Mouse (Mus musculus) gastrocnemius, postnatal 36 days (tissue): ENCODE results near the gene Nes. TPM values are rescaled to one million over a fixed set of nuclear protein-coding genes. Genes with fewer than 3 reads are reported as not detected.

ENCODE experiments used
- DNase-seq, 2 experiments: peaks; one replicate each; pipeline ENCODE4 v3.0.0; 2022
- intact Hi-C: fragments of 180-260 bp; cut with DNase I; formaldehyde crosslinking; loops from one replicate; pipeline ENCODE4 v1.15.1; 2025
- total RNA-seq, 2 experiments: library from RNA; stranded (reverse); gene quantifications; 2 replicates each; pipeline ENCODE4 v1.2.3; 2021

Nes gene
- total RNA-seq, 2 experiments from 2014 or later = 15.4 to 20.5 TPM

DNA sequence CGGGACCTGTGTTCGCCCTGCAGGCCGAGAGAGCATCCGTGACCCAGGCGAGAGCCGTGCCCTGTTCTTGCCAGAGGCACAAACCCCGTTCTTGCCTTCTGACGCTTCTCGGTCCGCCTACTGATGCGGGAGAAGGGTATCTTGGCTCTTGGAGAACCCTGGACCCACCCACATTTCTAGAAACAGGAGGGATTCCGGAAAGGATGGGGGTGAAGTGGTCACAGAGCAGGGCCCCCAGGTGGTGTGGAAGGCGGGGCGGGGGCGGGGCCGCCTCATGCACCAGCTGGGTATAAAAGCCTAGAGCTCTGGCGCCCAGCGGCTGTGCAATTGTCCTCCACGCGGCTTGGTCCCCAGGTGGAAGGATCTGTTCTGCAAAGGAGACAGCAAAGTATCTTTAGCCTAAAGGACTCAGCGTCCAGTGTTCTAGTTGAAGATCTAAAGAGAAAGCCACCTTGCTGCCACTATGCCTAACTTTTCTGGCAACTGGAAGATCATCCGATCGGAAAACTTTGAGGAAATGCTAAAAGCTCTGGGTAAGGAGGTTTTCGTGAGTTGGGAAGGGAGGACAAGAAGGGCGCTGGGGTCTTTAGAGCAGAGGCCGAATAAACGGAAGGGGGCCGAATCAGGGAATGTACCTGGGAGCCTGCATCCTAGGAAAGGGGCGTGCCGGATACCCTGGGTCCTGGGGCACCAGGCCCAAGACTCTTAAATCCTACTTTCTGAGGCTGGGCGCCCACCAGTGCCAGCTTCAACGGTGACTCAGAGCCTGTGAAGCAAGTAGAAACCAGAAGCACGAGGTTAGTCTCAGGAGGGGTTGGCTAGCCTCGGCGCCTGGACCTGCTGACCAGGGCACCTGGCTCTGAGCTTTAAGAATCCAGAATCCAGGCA, 22.3 kb upstream of the Nes start, which contains the start of gene Crabp2:
Gene Crabp2 (plus strand): TSS at position 289 of the 888 bp plus-strand sequence.
- intact Hi-C loops = loop anchor here (5.0 kb wide), 1 partner anchor 1659 kb away; no protein-coding TSS in a partner anchor
- DNase-seq = no peak

DNA sequence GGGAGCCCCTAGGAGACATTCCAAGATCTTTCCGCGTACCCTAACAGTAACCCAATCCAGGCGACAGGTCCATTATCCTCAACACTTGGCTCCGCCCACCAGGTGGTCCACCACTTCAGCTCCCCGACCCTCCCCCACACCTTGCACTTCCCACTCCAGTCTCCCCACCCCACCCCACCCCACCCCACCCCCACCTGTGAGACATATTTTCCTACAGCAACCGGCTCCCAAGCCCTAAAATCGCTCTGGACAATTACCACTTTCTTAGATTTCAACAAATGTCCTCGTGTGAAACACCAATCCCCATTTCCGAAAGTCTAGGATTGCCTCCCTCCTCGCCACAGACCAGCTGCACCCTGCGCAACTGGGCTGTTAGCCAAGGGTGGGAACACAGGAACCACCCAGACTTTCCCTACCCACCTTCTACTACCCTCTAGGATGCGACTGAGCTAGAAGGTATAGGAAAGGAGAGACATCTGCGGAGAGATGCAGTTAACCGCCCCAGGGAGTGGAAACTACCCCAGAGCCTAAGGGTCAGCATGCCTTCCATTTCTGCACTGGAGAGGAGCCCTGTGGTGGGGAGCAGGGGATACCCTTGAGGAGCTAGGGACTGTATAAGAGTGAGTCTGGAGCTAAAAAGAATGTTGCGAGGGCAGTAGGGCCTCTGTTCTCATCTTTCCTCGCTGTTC, 21.5 kb upstream of the Nes start:
- DNase-seq = no peak
- intact Hi-C loops = loop anchor here (5.0 kb wide), 1 partner anchor 1658 kb away; no protein-coding TSS in a partner anchor

DNA sequence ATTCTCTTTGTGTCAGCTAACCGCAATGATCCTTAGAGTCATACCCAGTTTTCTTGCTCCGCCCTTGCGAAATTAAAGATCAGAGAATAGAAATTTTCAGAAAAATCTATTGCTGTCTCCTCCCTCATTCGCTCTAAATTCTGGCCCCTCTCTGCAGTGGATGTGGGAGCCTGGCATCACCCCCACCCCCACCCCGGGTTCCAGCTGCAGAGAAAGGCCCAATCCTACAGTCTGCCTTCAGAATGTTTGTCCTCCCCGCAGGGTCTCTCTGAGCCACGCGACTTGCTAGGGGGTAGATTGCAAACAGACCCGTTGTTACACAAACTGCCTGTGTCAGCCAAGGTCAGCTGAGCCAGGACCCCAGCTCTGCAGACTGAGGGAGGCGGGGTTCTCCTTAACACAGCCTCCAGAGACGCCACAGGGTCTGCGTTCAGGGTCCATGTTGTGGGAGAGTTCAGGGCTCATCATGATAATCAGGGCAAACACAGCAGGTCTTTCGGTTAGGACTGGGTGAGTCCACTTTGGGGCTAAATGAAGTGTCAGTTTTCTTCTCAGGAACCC, 20.8 kb upstream of the Nes start:
- intact Hi-C loops = loop anchor here (5.0 kb wide), 1 partner anchor 1657 kb away; no protein-coding TSS in a partner anchor
- no peak for DNase-seq

DNA sequence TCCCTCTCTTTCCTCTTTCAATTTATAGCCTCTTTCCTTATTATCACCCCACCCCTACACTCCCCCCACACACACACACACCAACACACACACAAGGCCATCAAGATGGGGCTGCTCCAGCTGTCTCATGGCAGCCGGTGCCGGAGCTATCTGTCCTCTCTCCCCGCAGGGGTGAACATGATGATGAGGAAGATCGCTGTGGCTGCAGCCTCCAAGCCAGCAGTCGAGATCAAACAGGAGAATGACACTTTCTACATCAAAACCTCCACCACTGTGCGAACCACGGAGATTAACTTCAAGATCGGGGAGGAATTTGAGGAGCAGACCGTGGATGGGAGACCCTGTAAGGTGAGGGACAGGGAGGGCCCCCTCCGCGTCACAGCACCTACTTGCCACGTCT, 18.9 kb upstream of the Nes start:
- no peak for DNase-seq

DNA sequence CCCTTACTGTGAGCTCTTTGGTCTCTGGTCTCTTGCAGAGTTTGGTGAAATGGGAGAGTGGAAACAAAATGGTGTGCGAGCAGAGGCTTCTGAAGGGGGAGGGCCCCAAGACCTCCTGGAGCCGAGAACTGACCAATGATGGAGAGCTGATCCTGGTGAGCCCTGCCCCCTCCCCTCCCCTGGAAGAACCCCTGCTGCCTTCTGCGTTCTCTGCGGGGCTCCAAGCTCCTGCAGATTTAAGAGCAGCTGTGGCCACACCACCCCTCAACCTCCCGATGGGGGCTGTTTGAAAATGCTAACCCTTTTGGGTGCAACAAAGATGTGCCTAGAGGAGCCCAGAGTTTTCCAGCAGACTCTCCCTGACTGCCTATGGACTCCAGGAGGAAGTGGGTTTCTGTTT, 18.4 kb upstream of the Nes start:
- no peak for DNase-seq

More for the DNA sequence above, 18.9 kb upstream of the Nes start:
- intact Hi-C loops = no loop called here

DNA sequence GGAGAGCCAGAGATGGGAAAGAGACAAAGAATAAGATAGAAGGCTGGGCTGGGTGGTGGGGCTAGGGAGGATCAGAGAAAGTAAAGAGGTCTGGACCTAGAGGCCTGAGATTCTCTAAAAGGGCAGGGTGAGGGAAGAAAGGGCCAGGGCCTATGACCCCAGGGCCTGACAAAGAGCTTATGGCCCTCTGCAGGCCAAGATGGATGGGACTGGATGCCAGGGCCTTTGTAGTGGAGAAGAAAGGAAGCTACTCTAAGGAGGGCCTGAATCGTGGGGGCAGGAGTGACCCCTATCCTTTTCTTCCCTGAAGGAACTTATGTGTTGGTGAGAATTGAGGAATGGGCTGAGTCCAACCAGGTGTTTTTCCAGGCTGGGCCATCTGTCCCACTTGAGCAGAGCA, 12.8 kb upstream of the Nes start:
- intact Hi-C loops = no loop called here
- DNase-seq = no peak

More for the DNA sequence above, 18.4 kb upstream of the Nes start:
- intact Hi-C loops = no loop called here

DNA sequence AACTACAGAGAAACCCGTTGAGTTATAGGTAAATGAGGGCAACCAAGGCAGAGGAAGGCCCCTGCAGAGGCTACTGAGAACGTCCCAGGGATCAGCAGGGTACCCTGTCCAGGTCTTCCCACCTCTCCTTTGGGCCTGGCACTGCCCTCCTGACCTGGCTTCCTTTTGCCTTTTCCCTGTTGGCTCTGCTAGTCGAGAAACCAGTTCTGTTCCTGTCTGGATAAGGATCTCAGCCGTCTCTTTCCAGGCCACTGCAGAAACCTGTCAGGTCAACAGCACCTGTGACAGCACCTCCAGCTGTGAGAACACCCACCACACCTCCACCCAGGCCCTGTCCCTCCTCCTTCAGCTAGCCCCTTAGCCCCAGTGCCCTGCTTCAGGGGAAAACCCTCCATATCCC, 12.4 kb upstream of the Nes start:
- intact Hi-C loops = no loop called here
- DNase-seq = no peak

DNA sequence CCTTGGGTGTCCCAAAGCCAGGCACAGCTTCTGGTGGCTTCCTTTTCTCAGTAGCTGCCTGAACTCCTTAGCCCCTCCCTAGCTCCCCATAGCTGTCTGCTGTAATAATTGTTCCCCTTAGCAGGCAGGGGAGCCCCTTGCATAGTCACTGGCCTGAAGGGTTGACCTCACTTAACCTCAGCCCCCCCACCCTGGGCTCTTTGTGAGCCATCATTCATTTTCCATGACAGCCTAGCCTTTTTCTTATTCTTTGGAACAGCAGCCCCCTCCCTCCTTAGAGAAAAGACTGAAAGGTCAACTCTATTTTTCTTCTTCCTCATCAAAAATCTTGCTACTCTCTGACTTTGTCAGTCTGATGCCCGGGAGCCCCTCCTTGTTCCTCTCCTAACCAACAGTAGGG, 11.9 kb upstream of the Nes start:
- DNase-seq = no peak
- intact Hi-C loops = no loop called here

DNA sequence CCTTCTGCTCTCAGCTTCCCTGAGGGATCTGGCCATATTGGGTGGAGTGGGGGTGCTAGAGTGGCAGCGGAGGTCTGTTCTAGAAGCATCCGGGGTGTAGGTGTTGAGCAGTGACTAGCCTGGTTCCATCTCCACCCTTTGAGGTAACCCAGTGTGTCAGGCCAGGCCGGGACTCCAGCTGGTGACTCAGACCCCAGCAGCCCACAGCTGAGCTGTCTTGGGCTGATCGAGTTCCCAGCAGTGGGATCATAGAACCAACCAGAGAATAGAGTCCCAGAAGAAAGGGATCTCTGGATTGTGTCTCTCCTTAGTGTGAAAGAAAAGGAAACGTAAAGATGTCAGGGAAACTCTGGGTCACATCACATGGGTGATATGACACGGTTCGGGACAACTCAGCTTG, 11.5 kb upstream of the Nes start:
- no peak for DNase-seq
- intact Hi-C loops = no loop called here

DNA sequence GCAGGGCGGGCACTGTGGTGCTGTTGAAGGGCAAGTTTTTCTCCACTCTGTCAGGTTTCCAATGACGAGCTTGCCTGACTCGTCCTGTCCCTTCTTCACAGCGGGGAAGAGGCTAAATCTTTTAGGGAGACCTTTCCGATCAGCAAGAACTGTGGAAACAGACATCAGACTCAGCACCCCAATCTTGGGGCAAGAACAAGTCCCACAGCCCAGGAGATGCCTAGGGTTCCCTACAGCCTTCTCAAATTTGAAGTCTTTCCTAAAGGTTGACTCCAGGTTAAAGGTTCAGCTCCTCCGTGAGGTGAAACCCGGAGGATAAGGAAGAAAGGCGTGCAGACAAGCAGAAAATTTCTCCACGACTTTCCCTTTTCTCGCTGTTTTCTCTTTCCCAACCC, 10.7 kb upstream of the Nes start:
- DNase-seq = no peak
- intact Hi-C loops = loop anchor here (2.0 kb wide), 1 partner anchor 25 kb away; no protein-coding TSS in a partner anchor

DNA sequence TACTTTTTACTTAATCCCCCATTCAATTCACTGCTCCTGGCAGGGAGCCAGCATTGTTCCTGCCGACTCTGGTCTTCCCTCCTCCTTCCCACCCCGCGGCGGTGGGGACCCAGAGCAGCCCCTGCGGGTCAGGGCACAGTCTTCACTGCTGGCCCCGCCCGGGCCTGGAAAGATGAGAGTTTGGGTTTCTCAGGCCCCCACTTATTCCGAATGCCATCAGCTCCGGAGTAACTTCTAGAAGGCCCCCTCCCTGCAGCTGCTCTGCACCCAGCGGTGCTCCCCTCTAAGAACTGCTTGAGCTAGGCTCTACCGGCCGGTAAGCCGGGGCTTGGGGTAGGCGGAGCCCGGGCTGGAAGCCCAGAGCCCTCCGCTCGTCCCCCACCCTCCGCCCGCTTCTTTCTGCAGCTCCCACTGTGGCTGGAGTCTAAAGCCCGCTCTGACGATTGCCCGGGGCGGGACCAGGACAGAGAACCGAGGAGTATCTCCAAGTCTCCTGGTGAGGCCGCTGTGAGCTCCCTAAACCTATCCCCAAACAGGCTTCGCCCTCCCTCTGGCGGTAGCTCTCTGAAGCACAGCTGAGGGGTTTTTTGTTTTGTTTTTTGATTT, 10.2 kb upstream of the Nes start:
- intact Hi-C loops = loop anchor here (2.0 kb wide), 1 partner anchor 26 kb away; no protein-coding TSS in a partner anchor
- peak; percentile 82 to 86 for DNase-seq

DNA sequence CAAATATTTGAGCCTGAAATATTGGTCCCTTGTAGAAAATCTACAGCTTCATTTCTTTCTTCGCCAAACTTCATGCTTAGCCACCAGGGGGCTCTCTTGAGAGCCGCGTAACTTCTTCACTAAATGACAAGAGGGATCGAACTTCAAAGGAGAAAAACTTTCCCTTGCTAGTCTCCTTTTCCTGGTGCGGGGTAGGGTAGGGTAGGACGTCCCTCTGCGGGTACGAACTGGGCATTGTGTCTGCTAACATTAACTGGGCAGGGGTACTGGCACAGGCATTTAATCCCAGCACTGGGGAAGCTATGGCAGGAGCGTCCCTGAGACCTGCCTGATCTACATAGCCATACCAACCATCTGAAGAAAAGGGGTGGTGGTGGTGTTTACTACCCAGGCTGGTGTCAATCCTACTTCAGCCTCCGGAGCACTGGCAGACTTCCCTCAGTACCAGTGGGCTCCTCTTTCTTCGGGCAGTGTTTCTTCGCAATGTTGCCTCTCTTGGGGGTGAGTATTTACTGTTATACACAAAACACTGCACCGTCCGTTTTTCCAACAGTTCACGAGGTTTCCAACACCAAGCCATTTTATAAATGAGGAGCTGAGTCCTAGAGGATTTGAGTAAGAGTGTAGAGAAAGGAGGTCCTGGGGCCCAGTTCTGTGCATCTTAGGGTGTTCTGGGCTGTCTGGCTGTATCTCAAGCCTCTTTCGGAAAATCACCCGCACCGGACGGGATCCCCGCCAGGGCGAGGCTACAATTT, 517 bp upstream of the Nes start:
- intact Hi-C loops = loop anchor here (1.0 to 5.0 kb wide), 2 partner anchors 17 to 38 kb away; partner anchors contain the start of genes Isg20l2 and Rrnad1
- peak; percentile 38 to 44 for DNase-seq

DNA sequence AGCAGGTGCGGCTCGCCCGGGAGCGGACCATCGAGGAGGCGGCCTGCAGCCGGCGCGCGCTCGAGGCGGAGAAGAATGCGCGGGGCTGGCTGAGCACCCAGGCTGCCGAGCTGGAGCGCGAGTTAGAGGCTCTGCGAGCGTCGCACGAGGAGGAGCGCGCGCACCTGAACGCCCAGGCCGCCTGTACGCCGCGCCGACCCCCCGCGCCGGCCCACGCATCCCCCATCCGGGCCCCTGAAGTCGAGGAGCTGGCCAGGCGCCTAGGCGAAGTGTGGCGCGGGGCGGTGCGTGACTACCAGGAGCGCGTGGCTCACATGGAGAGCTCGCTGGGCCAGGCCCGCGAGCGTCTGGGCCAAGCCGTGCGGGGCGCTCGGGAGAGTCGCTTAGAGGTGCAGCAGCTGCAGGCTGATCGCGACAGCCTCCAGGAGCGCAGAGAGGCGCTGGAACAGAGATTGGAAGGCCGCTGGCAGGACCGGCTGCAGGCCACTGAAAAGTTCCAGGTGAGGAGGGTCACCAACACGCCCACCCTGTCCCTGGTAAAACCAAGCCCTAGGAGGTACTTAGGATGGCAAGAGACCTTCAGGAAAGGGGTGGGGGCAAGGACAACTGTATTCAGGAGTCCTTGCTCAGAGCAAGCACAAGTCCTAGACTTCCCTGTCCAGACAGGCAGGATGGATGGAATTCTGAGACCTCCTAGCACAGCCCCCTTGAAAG, 768 bp downstream of the Nes start:
- intact Hi-C loops = loop anchor here (5.0 kb wide), 1 partner anchor 39 kb away; the partner anchor contains the start of genes Isg20l2 and Rrnad1
- peak in 1 of 2 experiments; percentile 17 for DNase-seq

DNA sequence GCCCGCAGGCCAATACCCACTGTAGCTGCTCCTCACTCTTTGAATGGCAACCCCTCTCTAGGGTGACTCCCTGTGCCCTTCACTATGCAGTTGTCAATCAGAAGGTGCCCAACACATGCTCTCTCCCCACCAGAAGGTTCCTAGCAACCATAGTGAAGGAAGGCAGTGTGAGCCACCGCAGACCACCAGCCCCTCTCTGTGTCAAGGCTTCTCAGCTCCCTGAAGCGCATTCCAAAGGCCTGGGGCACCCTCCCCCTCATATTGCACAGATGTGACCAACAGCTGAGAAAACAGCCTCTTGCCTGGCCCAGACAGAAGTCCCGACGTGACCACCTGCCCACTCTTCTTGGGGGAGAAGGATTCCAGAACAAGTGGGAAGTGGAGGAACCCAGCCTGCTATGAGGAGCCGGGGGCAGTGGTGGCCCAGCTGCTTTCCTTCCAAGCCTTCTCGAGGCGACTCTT, 1.4 kb downstream of the Nes start:
- intact Hi-C loops = loop anchor here (5.0 kb wide), 1 partner anchor 40 kb away; the partner anchor contains the start of genes Isg20l2 and Rrnad1
- peak in 1 of 2 experiments; percentile 11 for DNase-seq

DNA sequence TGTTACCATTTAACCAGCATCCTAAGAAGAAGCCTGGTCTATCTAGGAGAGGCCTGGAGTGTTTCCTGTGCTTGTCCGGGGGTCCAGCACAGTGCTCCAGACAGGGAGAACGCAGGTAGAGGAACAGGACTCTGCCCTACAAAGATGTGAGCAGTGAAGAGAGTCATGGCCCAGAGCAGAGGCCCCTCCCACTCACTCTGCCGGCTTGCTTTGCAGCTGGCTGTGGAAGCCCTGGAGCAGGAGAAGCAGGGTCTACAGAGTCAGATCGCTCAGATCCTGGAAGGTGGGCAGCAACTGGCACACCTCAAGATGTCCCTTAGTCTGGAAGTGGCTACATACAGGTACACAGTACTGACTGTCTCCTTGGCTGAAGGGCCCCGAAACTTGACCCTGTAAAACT, 1.9 kb downstream of the Nes start:
- intact Hi-C loops = loop anchor here (5.0 kb wide), 1 partner anchor 40 kb away; the partner anchor contains the start of genes Isg20l2 and Rrnad1

DNA sequence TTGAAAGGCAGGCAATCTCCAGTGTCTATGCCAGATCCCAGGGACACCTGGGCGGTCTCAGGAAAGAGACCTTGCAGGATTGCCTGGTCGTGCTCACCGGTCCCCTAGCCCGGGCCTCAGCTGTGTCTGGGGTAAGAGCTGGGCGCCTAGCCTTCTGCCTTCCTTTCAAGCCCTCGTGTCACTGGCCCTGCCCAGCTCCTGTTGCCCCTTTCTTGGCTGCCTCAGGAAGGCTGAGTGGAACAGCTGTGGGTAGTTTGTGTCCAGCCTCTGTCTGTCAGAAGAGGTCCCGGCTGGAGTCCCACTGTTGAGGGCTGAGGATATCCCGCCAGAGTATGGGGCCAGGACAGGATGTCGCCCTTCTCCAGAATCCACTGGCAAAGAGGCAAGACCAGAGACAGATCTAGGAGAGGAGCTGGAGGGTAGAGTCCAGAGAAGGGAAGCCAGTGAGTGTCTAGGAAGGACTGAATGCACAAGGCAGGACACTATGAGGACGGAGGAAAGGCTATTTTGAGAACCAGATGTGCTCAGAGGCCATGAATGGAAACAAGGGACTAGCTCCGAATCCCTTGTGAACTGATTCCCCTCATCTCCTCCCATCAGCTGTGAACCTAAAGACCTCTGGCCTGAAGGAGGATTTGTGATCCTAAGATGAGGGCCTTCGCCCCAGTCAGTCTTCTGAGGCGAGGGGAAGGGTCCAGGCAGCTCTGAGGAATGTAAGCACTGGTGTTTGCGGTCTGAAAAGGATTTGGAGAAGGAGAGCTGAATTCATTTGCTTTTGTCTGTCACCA, 2.9 kb downstream of the Nes start:
- DNase-seq = no peak

More for the DNA sequence above, 1.9 kb downstream of the Nes start:
- DNase-seq = peak in 1 of 2 experiments; percentile 11

DNA sequence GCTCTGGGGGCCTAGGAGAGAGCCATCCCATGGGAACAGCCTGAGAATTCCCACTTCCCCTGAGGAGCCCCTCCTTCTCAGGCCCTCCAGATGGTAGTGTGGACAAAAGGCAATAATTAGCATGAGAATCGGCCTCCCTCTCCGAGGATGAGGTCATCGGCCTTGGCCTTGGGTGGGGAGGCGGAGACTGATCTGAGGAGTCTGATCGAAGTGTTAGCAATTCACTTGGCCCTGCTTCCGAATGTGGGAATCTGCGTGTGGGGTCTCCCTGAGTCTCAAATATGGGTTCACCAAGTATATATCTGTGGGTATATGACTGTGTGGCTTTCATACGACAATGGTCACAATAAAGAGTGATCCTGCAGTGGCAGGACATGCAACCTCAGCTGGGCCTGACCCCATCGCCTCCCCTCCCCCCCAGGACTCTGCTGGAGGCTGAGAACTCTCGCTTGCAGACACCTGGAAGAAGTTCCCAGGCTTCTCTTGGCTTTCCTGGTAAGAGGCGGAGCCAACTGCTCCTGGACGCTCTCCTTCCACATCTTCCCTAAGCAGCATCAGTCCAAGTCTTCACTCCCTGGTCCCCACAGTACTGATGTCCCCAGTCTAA, 3.6 kb downstream of the Nes start:
- DNase-seq = peak in 1 of 2 experiments; percentile 37
- intact Hi-C loops = loop anchor here (5.0 kb wide), 1 partner anchor 42 kb away; the partner anchor contains the start of genes Isg20l2 and Rrnad1

More for the DNA sequence above, 2.9 kb downstream of the Nes start:
- intact Hi-C loops = loop anchor here (5.0 kb wide), 1 partner anchor 41 kb away; the partner anchor contains the start of genes Isg20l2 and Rrnad1
